ENCODE assay signal across 15 mouse cellular contexts in the genomic region with DNA sequence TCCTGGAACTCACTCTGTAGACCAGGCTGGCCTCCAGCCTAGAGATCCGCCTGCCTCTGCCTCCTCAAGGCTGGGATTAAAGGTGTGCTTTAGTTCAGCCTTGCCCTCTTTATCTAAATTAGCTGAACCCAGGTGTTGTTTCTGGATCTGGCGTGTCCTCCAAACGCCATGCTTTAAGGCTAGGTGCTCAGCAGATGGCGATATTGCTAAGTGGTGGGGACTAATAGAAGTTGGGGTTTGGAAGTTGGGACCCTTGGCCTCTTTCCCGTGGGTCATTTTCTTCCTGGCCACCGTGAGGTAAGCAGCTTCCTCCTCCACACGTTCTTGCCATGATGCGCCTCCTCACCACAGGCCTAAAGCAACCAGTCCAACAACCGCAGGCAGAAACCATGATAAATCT.
DNase-seq lines count a peak whose midpoint lies in the region; ATAC-seq and TF ChIP-seq lines count a peak whose summit lies in the region.
"Had no signal": no experiment of that assay in that cellular context is flagged by ENCODE, and none has a peak within 500 bp of the region (broad histone marks: within the 10 kb centered on the region; RNA-seq: fewer than 3 reads in every experiment).

No protein-coding gene starts in this region.

- H3K36me3 ChIP-seq in heart, adult 2 months (ENCODE audit: control insufficient read depth, insufficient read depth, low read length), result no peaks in the 10 kb centered on the region
- no peaks in the 10 kb centered on the region for H3K36me3 ChIP-seq in heart, embryonic 12.5 days
- no peaks in the 10 kb centered on the region for H3K36me3 ChIP-seq in liver, adult 2 months (ENCODE audit: control insufficient read depth, insufficient read depth, low read length)
- no peaks in the 10 kb centered on the region for H3K36me3 ChIP-seq in liver, embryonic 12.5 days
- no peaks in the 10 kb centered on the region for H3K36me3 ChIP-seq in ES-Bruce4 (ENCODE audit: control insufficient read depth, insufficient read depth, low read length, poor library complexity, severe bottlenecking)
- no peaks in the 10 kb centered on the region for H3K36me3 ChIP-seq in splenic B cell, adult 2 months (ENCODE audit: control insufficient read depth, insufficient read depth, low read length, poor library complexity, severe bottlenecking)
- H3K36me3 ChIP-seq: embryonic facial prominence, embryonic 12.5 days; hindbrain, embryonic 10.5 days had no signal

- H3K9me3 ChIP-seq in heart, embryonic 12.5 days (replicated peaks), result no peaks in the 10 kb centered on the region
- no peaks in the 10 kb centered on the region for H3K9me3 ChIP-seq in liver, embryonic 12.5 days (replicated peaks)
- no peaks in the 10 kb centered on the region for H3K9me3 ChIP-seq in ES-Bruce4 (replicated peaks; ENCODE audit: control insufficient read depth, insufficient read depth, low read length, poor library complexity, severe bottlenecking)
- H3K9me3 ChIP-seq: embryonic facial prominence, embryonic 12.5 days; hindbrain, embryonic 10.5 days had no signal

- TF ChIP-seq POLR2A in heart, adult 2 months (IDR thresholded peaks at IDR 0.05; ENCODE audit: insufficient read depth, low read depth, low read length), result no peak
- no peak for TF ChIP-seq POLR2A in liver, adult 2 months (IDR thresholded peaks at IDR 0.05; ENCODE audit: extremely low read depth, insufficient read depth, low read length)
- TF ChIP-seq POLR2A in ES-Bruce4 (IDR thresholded peaks at IDR 0.05; ENCODE audit: insufficient read depth, low read length), result no peak

- WGBS in heart, adult 2 months, result 83% methylated on average over 9 of the region's 9 CpGs
- 75% methylated on average over 9 of the region's 9 CpGs for WGBS in heart, embryonic 12.5 days
- WGBS in liver, adult 2 months, result 90% methylated on average over 9 of the region's 9 CpGs
- WGBS in liver, embryonic 12.5 days (ENCODE audit: insufficient replicate concordance), result 53% methylated on average over 9 of the region's 9 CpGs

- TF ChIP-seq EP300 in heart, adult 2 months (IDR thresholded peaks at IDR 0.05; ENCODE audit: insufficient read depth, low read depth, low read length), result no peak
- TF ChIP-seq EP300 in ES-Bruce4 (IDR thresholded peaks at IDR 0.05; ENCODE audit: insufficient read depth, low read depth, low read length), result no peak

- H3K27ac ChIP-seq in heart, adult 2 months, result no peak overlapping the region
- H3K27ac ChIP-seq in heart, embryonic 12.5 days (ENCODE audit: poor library complexity, severe bottlenecking), result no peak overlapping the region
- no peak overlapping the region for H3K27ac ChIP-seq in liver, adult 2 months (replicated peaks; ENCODE audit: insufficient read depth, low read depth, low read length)
- no peak overlapping the region for H3K27ac ChIP-seq in liver, embryonic 12.5 days
- H3K27ac ChIP-seq in ES-Bruce4 (ENCODE audit: insufficient read depth, low read length), result no peak overlapping the region
- H3K27ac ChIP-seq: embryonic facial prominence, embryonic 12.5 days; hindbrain, embryonic 10.5 days had no signal

- no peaks in the 10 kb centered on the region for H3K79me2 ChIP-seq in heart, adult 2 months (replicated peaks; ENCODE audit: control insufficient read depth, insufficient read depth, low read length)
- no peaks in the 10 kb centered on the region for H3K79me2 ChIP-seq in liver, adult 2 months (ENCODE audit: control insufficient read depth, insufficient read depth, low read length)

- H3K4me3 ChIP-seq in heart, adult 2 months, result no peak overlapping the region
- H3K4me3 ChIP-seq in heart, embryonic 12.5 days, result no peak overlapping the region
- no peak overlapping the region for H3K4me3 ChIP-seq in liver, adult 2 months (ENCODE audit: insufficient read depth, low read depth, low read length)
- H3K4me3 ChIP-seq in liver, embryonic 12.5 days, result no peak overlapping the region
- no peak overlapping the region for H3K4me3 ChIP-seq in ES-Bruce4 (ENCODE audit: low read depth, low read length)
- H3K4me3 ChIP-seq: embryonic facial prominence, embryonic 12.5 days; hindbrain, embryonic 10.5 days had no signal

- intact Hi-C loops in heart, adult 2 months (cut with DNase I), result no loop called here

- TF ChIP-seq CTCF in heart, adult 2 months (IDR thresholded peaks at IDR 0.05), result peak; percentile 48
- peak; percentile 31; the same call in 1 of the 2 replicates for TF ChIP-seq CTCF in liver, adult 2 months (IDR thresholded peaks at IDR 0.05; ENCODE audit: low read depth, low read length)
- peak; percentile 54 for TF ChIP-seq CTCF in ES-Bruce4 (IDR thresholded peaks at IDR 0.05; ENCODE audit: low read depth, low read length)

- no peaks in the 10 kb centered on the region for H3K27me3 ChIP-seq in heart, adult 2 months (ENCODE audit: control insufficient read depth, insufficient read depth, low read length)
- no peaks in the 10 kb centered on the region for H3K27me3 ChIP-seq in heart, embryonic 12.5 days (replicated peaks)
- H3K27me3 ChIP-seq in liver, adult 2 months (ENCODE audit: control insufficient read depth, insufficient read depth, low read length), result no peaks in the 10 kb centered on the region
- no peaks in the 10 kb centered on the region for H3K27me3 ChIP-seq in liver, embryonic 12.5 days (replicated peaks)
- no peaks in the 10 kb centered on the region for H3K27me3 ChIP-seq in ES-Bruce4 (ENCODE audit: control insufficient read depth, insufficient read depth, low read length, poor library complexity, severe bottlenecking)
- H3K27me3 ChIP-seq in splenic B cell, adult 2 months (ENCODE audit: control insufficient read depth, insufficient read depth, low read length, poor library complexity, severe bottlenecking), result no peaks in the 10 kb centered on the region
- H3K27me3 ChIP-seq: embryonic facial prominence, embryonic 12.5 days had no signal

- ATAC-seq in heart, embryonic 12.5 days (ENCODE audit: insufficient number of reproducible peaks, low FRiP score), result no peak
- no peak for ATAC-seq in liver, embryonic 12.5 days
- ATAC-seq: forebrain, embryonic 16.5 days had no signal

- no peak overlapping the region for H3K9ac ChIP-seq in heart, adult 2 months (ENCODE audit: low read depth, low read length)
- H3K9ac ChIP-seq in heart, embryonic 12.5 days, result no peak overlapping the region
- H3K9ac ChIP-seq in liver, adult 2 months (ENCODE audit: low read depth, low read length), result no peak overlapping the region
- H3K9ac ChIP-seq in liver, embryonic 12.5 days, result no peak overlapping the region
- H3K9ac ChIP-seq in ES-Bruce4 (ENCODE audit: low read depth, poor library complexity, severe bottlenecking), result no peak overlapping the region
- H3K9ac ChIP-seq: embryonic facial prominence, embryonic 12.5 days had no signal

- no peak overlapping the region for H3K4me2 ChIP-seq in heart, embryonic 12.5 days
- H3K4me2 ChIP-seq in liver, embryonic 12.5 days, result no peak overlapping the region
- H3K4me2 ChIP-seq: embryonic facial prominence, embryonic 12.5 days; liver, embryonic 11.5 days had no signal

- no peaks in the 10 kb centered on the region for H3K4me1 ChIP-seq in heart, adult 2 months (ENCODE audit: control insufficient read depth, insufficient read depth, low read length)
- peaks cover 13% of the 10 kb centered on the region for H3K4me1 ChIP-seq in heart, embryonic 12.5 days (replicated peaks)
- no peaks in the 10 kb centered on the region for H3K4me1 ChIP-seq in liver, adult 2 months (ENCODE audit: control insufficient read depth, insufficient read depth, low read length)
- no peaks in the 10 kb centered on the region for H3K4me1 ChIP-seq in liver, embryonic 12.5 days
- H3K4me1 ChIP-seq in ES-Bruce4 (ENCODE audit: control insufficient read depth, insufficient read depth, low read length), result no peaks in the 10 kb centered on the region
- H3K4me1 ChIP-seq: embryonic facial prominence, embryonic 12.5 days; hindbrain, embryonic 10.5 days had no signal

- DNase-seq in heart, adult 2 months, result no peak
- no peak for DNase-seq in liver, adult 2 months (ENCODE audit: extremely low read depth, low read depth, low spot score)
- peak; percentile 46 for DNase-seq in splenic B cell, adult 2 months (ENCODE audit: low read depth, low spot score)
- DNase-seq in right cerebral cortex, postnatal 25 days, result no peak
- no peak for DNase-seq in thymus, postnatal 36 days
- DNase-seq: cerebellum, postnatal 36 days; midbrain, embryonic 14.5 days; thymus, adult 18-20 months had no signal
